ENCODE assay signal across 8 mouse cellular contexts in genomic region chr4:43043644-43044357, GRCm38 (mm10). TPM values are rescaled to one million over a fixed set of nuclear protein-coding genes. Genes with fewer than 3 reads are reported as not detected.
A peak's percentile ranks its signal among the peaks of the same experiment; 100 is the strongest.
DNase-seq lines count a peak whose midpoint lies in the region; ATAC-seq lines count a peak whose summit lies in the region.

No protein-coding gene starts in this region.

- peak overlapping the region; percentile 60 for H3K4me3 ChIP-seq in brown adipose tissue, adult 24 weeks (ENCODE audit: insufficient read depth, low read depth, low read length)
- peak overlapping the region; percentile 72 for H3K4me3 ChIP-seq in heart, embryonic 10.5 days
- peak overlapping the region; percentile 54 for H3K4me3 ChIP-seq in neural tube, embryonic 12.5 days

- WGBS in heart, embryonic 10.5 days = 19% methylated on average over 7 of the region's 7 CpGs
- 15% methylated on average over 7 of the region's 7 CpGs for WGBS in neural tube, embryonic 12.5 days

- H3K4me1 ChIP-seq in brown adipose tissue, adult 24 weeks (ENCODE audit: control insufficient read depth, insufficient read depth, insufficient read length, low read length) = peaks cover 17% of the 10 kb centered on the region
- peaks cover 54% of the 10 kb centered on the region for H3K4me1 ChIP-seq in heart, embryonic 10.5 days
- peaks cover 43% of the 10 kb centered on the region for H3K4me1 ChIP-seq in neural tube, embryonic 12.5 days

- H3K9ac ChIP-seq in neural tube, embryonic 12.5 days = peak overlapping the region; percentile 61; the same call in 1 of the 2 replicates

- no peaks in the 10 kb centered on the region for H3K27me3 ChIP-seq in heart, embryonic 10.5 days (ENCODE audit: insufficient read depth, poor library complexity, severe bottlenecking)
- H3K27me3 ChIP-seq in neural tube, embryonic 12.5 days (replicated peaks) = no peaks in the 10 kb centered on the region

- peak overlapping the region; percentile 97 for H3K27ac ChIP-seq in brown adipose tissue, adult 24 weeks (replicated peaks; ENCODE audit: low read depth, low read length)
- peak overlapping the region; percentile 68 for H3K27ac ChIP-seq in heart, embryonic 10.5 days
- peak overlapping the region; percentile 87 for H3K27ac ChIP-seq in neural tube, embryonic 12.5 days

- DNase-seq in ovary, adult 18-20 months (ENCODE audit: low spot score) = peak; percentile 78
- no peak for DNase-seq in ovary, postnatal 10 days (ENCODE audit: low spot score)
- DNase-seq in heart, embryonic 10.5 days (ENCODE audit: low spot score) = peak; percentile 91
- DNase-seq in kidney, adult 8-10 months = peak; percentile 58
- peak; percentile 85 to 88 for DNase-seq in lung, adult 18-20 months
- DNase-seq in thymus, postnatal 10 days (ENCODE audit: low spot score in 2 of 2) = peak; percentile 43 to 44

- H3K9me3 ChIP-seq in heart, embryonic 10.5 days = no peaks in the 10 kb centered on the region
- no peaks in the 10 kb centered on the region for H3K9me3 ChIP-seq in neural tube, embryonic 12.5 days

- ATAC-seq in neural tube, embryonic 12.5 days (ENCODE audit: low FRiP score, low read depth) = peak; percentile 72

- H3K36me3 ChIP-seq in heart, embryonic 10.5 days = no peaks in the 10 kb centered on the region
- H3K36me3 ChIP-seq in neural tube, embryonic 12.5 days = no peaks in the 10 kb centered on the region

- H3K4me2 ChIP-seq in neural tube, embryonic 12.5 days (replicated peaks) = peak overlapping the region; percentile 84

RNA-seq across cellular contexts. Expression of gene Fam214b, which starts 2.2 kb away (rescaled TPM):
- 10.0 and 21.9 TPM in 2 replicates for polyA plus RNA-seq in brown adipose tissue, adult 24 weeks (2012; ENCODE audit: insufficient read depth, insufficient read length, missing spikeins)
- 12.0 and 12.7 TPM in 2 replicates for polyA plus RNA-seq in heart, embryonic 10.5 days (2016; fragmentation: Nextera tagmentation; extraction: Ambion mirVana)
- 33.8 and 36.2 TPM in 2 replicates for polyA plus RNA-seq in neural tube, embryonic 12.5 days (2016; fragmentation: Nextera tagmentation; extraction: Ambion mirVana)

RNA-seq across cellular contexts. Expression of gene Stoml2, which starts 12.3 kb away (rescaled TPM):
- polyA plus RNA-seq in brown adipose tissue, adult 24 weeks (2012; ENCODE audit: insufficient read depth, insufficient read length, missing spikeins) = 158 and 191 TPM in 2 replicates
- polyA plus RNA-seq in heart, embryonic 10.5 days (2016; fragmentation: Nextera tagmentation; extraction: Ambion mirVana) = 320 and 370 TPM in 2 replicates
- 251 and 257 TPM in 2 replicates for polyA plus RNA-seq in neural tube, embryonic 12.5 days (2016; fragmentation: Nextera tagmentation; extraction: Ambion mirVana)

RNA-seq across cellular contexts. Expression of gene Unc13b, which starts 15.0 kb away (rescaled TPM):
- 1.4 and 4.5 TPM in 2 replicates for polyA plus RNA-seq in brown adipose tissue, adult 24 weeks (2012; ENCODE audit: insufficient read depth, insufficient read length, missing spikeins)
- 7.1 and 8.5 TPM in 2 replicates for polyA plus RNA-seq in heart, embryonic 10.5 days (2016; fragmentation: Nextera tagmentation; extraction: Ambion mirVana)
- 19.1 and 22.4 TPM in 2 replicates for polyA plus RNA-seq in neural tube, embryonic 12.5 days (2016; fragmentation: Nextera tagmentation; extraction: Ambion mirVana)

RNA-seq across cellular contexts. Expression of gene Pigo, which starts 18.2 kb away (rescaled TPM):
- 11.1 and 12.4 TPM in 2 replicates for polyA plus RNA-seq in brown adipose tissue, adult 24 weeks (2012; ENCODE audit: insufficient read depth, insufficient read length, missing spikeins)
- 18.4 and 21.0 TPM in 2 replicates for polyA plus RNA-seq in heart, embryonic 10.5 days (2016; fragmentation: Nextera tagmentation; extraction: Ambion mirVana)
- 24.5 and 25.2 TPM in 2 replicates for polyA plus RNA-seq in neural tube, embryonic 12.5 days (2016; fragmentation: Nextera tagmentation; extraction: Ambion mirVana)

RNA-seq across cellular contexts. Expression of gene Fancg, which starts 33.5 kb away (rescaled TPM):
- polyA plus RNA-seq in brown adipose tissue, adult 24 weeks (2012; ENCODE audit: insufficient read depth, insufficient read length, missing spikeins) = 2.5 and 6.4 TPM in 2 replicates
- polyA plus RNA-seq in heart, embryonic 10.5 days (2016; fragmentation: Nextera tagmentation; extraction: Ambion mirVana) = 13.9 and 18.0 TPM in 2 replicates
- 17.4 and 20.9 TPM in 2 replicates for polyA plus RNA-seq in neural tube, embryonic 12.5 days (2016; fragmentation: Nextera tagmentation; extraction: Ambion mirVana)
